Mouse (Mus musculus): ENCODE data around the gene Nupr1.

DNA sequence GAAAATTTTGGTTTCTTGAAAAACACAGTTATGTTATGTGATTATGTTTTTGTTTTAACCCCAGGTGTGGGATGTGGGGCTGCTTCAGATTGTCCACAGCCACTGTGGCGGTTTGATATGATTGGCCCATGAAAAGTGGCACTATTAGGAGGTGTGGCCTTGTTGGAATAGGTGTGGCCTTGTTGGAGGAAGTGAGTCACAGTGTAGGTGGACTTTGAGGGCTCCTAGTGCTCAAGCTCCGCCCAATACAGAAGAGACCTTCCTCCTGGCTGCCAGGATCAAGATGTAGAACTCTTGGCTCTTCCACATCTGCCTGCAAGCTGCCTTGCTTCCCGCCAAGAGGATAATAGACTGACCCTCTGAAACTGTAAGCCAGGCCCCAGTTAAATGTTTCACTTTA is 17.9 kb downstream of the Nupr1 start:
- TF ChIP-seq CTCF (IDR thresholded peaks at IDR 0.05; ENCODE audit: low read depth) (no peak), EP300 (optimal IDR thresholded peaks at IDR 0.05) (no peak)
